Mouse (Mus musculus): ENCODE results near the gene Mybph.

GRCm38 (mm10) chr1:134240701-134241100 lies 47.5 kb downstream of the Mybph start:
- TF ChIP-seq CTCF (IDR thresholded peaks at IDR 0.05; ENCODE audit: low read depth) (no peak), EP300 (IDR thresholded peaks at IDR 0.05; ENCODE audit: low read depth) (no peak)
